In the genomic region with DNA sequence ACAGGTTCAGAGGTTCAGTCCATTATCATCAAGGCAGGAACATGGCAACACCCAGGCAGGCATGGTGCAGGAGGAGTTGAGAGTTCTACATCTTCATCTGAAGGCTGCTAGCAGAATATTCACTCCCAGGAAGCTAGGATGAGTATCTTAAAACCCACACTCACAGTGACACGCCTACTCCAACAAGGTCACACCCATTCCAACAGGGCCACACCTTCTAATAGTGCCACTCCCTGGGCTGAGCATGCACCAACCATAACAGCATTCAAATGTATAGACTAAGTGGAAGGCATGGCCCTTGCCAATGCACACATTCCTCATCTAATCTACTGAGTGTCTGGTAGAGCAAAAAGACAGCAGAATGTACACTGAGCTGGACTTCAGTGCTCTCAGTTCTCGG, we compare ENCODE assay signal across 26 mouse cellular contexts.
DNase-seq lines count a peak whose midpoint lies in the region; ATAC-seq and TF ChIP-seq lines count a peak whose summit lies in the region.
"Had no signal": no experiment of that assay in that cellular context is flagged by ENCODE, and none has a peak within 500 bp of the region (broad histone marks: within the 10 kb centered on the region; RNA-seq: fewer than 3 reads in every experiment).

No protein-coding gene starts in this region.

- H3K27me3 ChIP-seq in liver, embryonic 12.5 days (replicated peaks) = peaks cover 3% of the 10 kb centered on the region; the same call in 1 of the 2 replicates
- H3K27me3 ChIP-seq: embryonic facial prominence, embryonic 13.5 days; heart, embryonic 13.5 days; neural tube, embryonic 13.5 days had no signal

- 42% methylated on average over 2 of the region's 2 CpGs for WGBS in liver, embryonic 12.5 days (ENCODE audit: insufficient replicate concordance)

- H3K9me3 ChIP-seq in liver, embryonic 12.5 days (replicated peaks) = no peaks in the 10 kb centered on the region
- H3K9me3 ChIP-seq: limb, embryonic 10.5 days; midbrain, embryonic 10.5 days had no signal

- intact Hi-C loops in gastrocnemius, adult 2 months (cut with DNase I) = no loop called here

- H3K4me1 ChIP-seq in liver, embryonic 12.5 days = peaks cover 34% of the 10 kb centered on the region
- H3K4me1 ChIP-seq: embryonic facial prominence, embryonic 13.5 days; heart, embryonic 13.5 days; limb, embryonic 10.5 days; midbrain, embryonic 10.5 days; neural tube, embryonic 13.5 days had no signal

- no peaks in the 10 kb centered on the region for H3K36me3 ChIP-seq in liver, embryonic 12.5 days
- H3K36me3 ChIP-seq: embryonic facial prominence, embryonic 13.5 days; heart, embryonic 13.5 days; limb, embryonic 10.5 days; midbrain, embryonic 10.5 days; neural tube, embryonic 13.5 days had no signal

- no peak for TF ChIP-seq CTCF in gastrocnemius, adult 2 months (IDR thresholded peaks at IDR 0.05)

- peak; percentile 86 for ATAC-seq in erythroblast, adult 5-6 weeks (replicated peaks; ENCODE audit: low FRiP score, poor library complexity, severe bottlenecking)
- peak; percentile 96 for ATAC-seq in liver, embryonic 12.5 days
- ATAC-seq: lung, postnatal 0 days; midbrain, embryonic 16.5 days had no signal

- DNase-seq in ES-CJ7 (ENCODE audit: low read depth, low spot score) = peak; percentile 37
- peak; percentile 9 for DNase-seq in MEL-GATA-1-ER (ENCODE audit: extremely low read depth, low read depth)
- no peak for DNase-seq in cerebellum, postnatal 14 days
- no peak for DNase-seq in gastrocnemius, adult 2 months
- no peak for DNase-seq in kidney, adult 18-20 months
- no peak for DNase-seq in kidney, adult 11 months
- DNase-seq: adrenal gland, postnatal 36 days; B cell, adult 2 months; cerebellum, adult 2 months; cerebellum, postnatal 36 days; embryo, embryonic 11 days; heart, postnatal 14 days; kidney, adult 2 months; kidney, postnatal 14 days; retina, postnatal 1 day had no signal

- H3K27ac ChIP-seq in liver, embryonic 12.5 days = peak overlapping the region; percentile 70
- no peak overlapping the region for H3K27ac ChIP-seq in gastrocnemius, adult 2 months
- H3K27ac ChIP-seq: embryonic facial prominence, embryonic 13.5 days; heart, embryonic 13.5 days; limb, embryonic 10.5 days; macrophage; midbrain, embryonic 10.5 days; neural tube, embryonic 13.5 days had no signal

- no peak overlapping the region for H3K4me3 ChIP-seq in liver, embryonic 12.5 days
- no peak overlapping the region for H3K4me3 ChIP-seq in gastrocnemius, adult 2 months
- H3K4me3 ChIP-seq: embryonic facial prominence, embryonic 13.5 days; heart, embryonic 13.5 days; limb, embryonic 10.5 days; midbrain, embryonic 10.5 days; myocyte; neural tube, embryonic 13.5 days had no signal

- no peak overlapping the region for H3K9ac ChIP-seq in liver, embryonic 12.5 days
- H3K9ac ChIP-seq: embryonic facial prominence, embryonic 13.5 days; heart, embryonic 13.5 days; neural tube, embryonic 13.5 days had no signal

- H3K4me2 ChIP-seq in liver, embryonic 12.5 days = peak overlapping the region; percentile 22; the same call in 1 of the 2 replicates
- H3K4me2 ChIP-seq: embryonic facial prominence, embryonic 13.5 days; heart, embryonic 13.5 days; neural tube, embryonic 13.5 days had no signal

Comparison
In these comparisons a context has a peak if more than half of its experiments do, and no peak if none do; other contexts are left out.
1. DNase-seq: peak in ES-CJ7 (single experiment) and MEL-GATA-1-ER (single experiment); none in cerebellum, postnatal 14 days (0 of 2), gastrocnemius, adult 2 months (single experiment), kidney, adult 18-20 months (single experiment) and kidney, adult 11 months (single experiment).